Mouse (Mus musculus) brain, embryonic 14.5 days (tissue): Measurements from ENCODE around the gene Nphp4.

Experiments used
- CTCF ChIP-seq: fragments of 200-500 bp; IDR thresholded peaks from 2 replicates; pipeline ENCODE4 v1.5.1; 2012; ENCODE audit warnings: inconsistent platforms, mild to moderate bottlenecking, moderate library complexity, borderline replicate concordance; ENCODE audit not compliant: insufficient read depth, insufficient read length; ENCODE audit errors: extremely low read depth
- POLR2A ChIP-seq: fragments of 200-500 bp; IDR thresholded peaks from 2 replicates; pipeline ENCODE4 v1.6.1; 2012; ENCODE audit warnings: mild to moderate bottlenecking, inconsistent platforms, borderline replicate concordance; ENCODE audit not compliant: poor library complexity, insufficient read depth, insufficient read length, severe bottlenecking; ENCODE audit errors: extremely low read depth

GRCm38 (mm10) chr4:152463147-152463546 is 13.4 kb upstream of the Nphp4 start:
- no peak for TF ChIP-seq CTCF
- no peak for TF ChIP-seq POLR2A
